Mouse (Mus musculus): ENCODE data around the gene Lmbr1l. TPM values are rescaled to one million over a fixed set of nuclear protein-coding genes. Genes with fewer than 3 reads are reported as not detected.
A peak's percentile ranks its signal among the peaks of the same experiment; 100 is the strongest.

The Lmbr1l gene
- total and polyA plus RNA-seq, 3 experiments: 23.4 to 30.4 (median 27.9) TPM

- Histone ChIP-seq H3K4me2 (ENCODE audit: insufficient read depth, low read depth, poor library complexity, severe bottlenecking) (peak overlapping the region; percentile 97), H3K27me3 (replicated peaks) (no peaks in the 10 kb centered on the region), H3K9me3 (replicated peaks; ENCODE audit: low read length) (no peaks in the 10 kb centered on the region), H3K27ac (ENCODE audit: insufficient read depth, low read depth) (no peak overlapping the region; the same call in 1 of the 2 replicates), H3K4me1 (ENCODE audit: control insufficient read depth in 1 of 2, insufficient read depth in 2 of 2) (peaks cover 6 to 36% of the 10 kb centered on the region in 2 experiments; a peak in 2 of 4 replicates), H3K9ac (ENCODE audit: insufficient read depth, low read depth) (peak overlapping the region; percentile 82), H3K36me3 (replicated peaks in 1 of 2; ENCODE audit: control insufficient read depth in 1 of 2, insufficient read depth in 1 of 2, low read length in 1 of 2) (peaks cover 13 to 21% of the 10 kb centered on the region in 2 experiments), H3K4me3 (replicated peaks in 1 of 3; ENCODE audit: low read depth in 2 of 3, low read length in 2 of 3, poor library complexity in 1 of 3) (peak overlapping the region; percentile 71 to 94 (median 86)), H3K79me2 (replicated peaks; ENCODE audit: control insufficient read depth, extremely low read depth, insufficient read depth, poor library complexity, severe bottlenecking) (peaks cover 64% of the 10 kb centered on the region)
- dilution Hi-C loops (cut with MboI; ENCODE audit: extremely low pct_ligation_motif_present, extremely low pct_unique_long_range_greater_than_20kb, low sequenced_read_pairs): no loop called here
- DNase-seq (ENCODE audit: extremely low read depth): no peak
- in situ Hi-C loops (cut with MboI; ENCODE audit: low pct_ligation_motif_present, low pct_unique_long_range_greater_than_20kb, low sequenced_read_pairs): no loop called here
- TF ChIP-seq ZMIZ1 (IDR thresholded peaks at IDR 0.05; ENCODE audit: low read depth, low read length): no peak
- 0 out of 2 replicates have a peak, but pooled peaks have one; percentile 23 for TF ChIP-seq UBTF (IDR thresholded peaks at IDR 0.05; ENCODE audit: low read depth, low read length)
- TF ChIP-seq POLR2A (IDR thresholded peaks at IDR 0.05; ENCODE audit: low read depth, low read length): 0 out of 2 replicates have a peak, but pooled peaks have one; percentile 14
- TF ChIP-seq MAZ (IDR thresholded peaks at IDR 0.05; ENCODE audit: low read depth, low read length): no peak
- TF ChIP-seq USF2 (conservative IDR thresholded peaks at IDR 0.05; ENCODE audit: low read depth, low read length): no peak
- TF ChIP-seq SIN3A (IDR thresholded peaks at IDR 0.05; ENCODE audit: low read length): peak; percentile 41
Measured at GRCm38 (mm10) chr15:98870179-98871069, 47.6 kb downstream of the Lmbr1l start.

- Histone ChIP-seq H3K4me2 (ENCODE audit: insufficient read depth, low read depth, poor library complexity, severe bottlenecking) (peak overlapping the region; percentile 97), H3K79me2 (replicated peaks; ENCODE audit: control insufficient read depth, extremely low read depth, insufficient read depth, poor library complexity, severe bottlenecking) (peaks cover 64% of the 10 kb centered on the region), H3K9ac (ENCODE audit: insufficient read depth, low read depth) (peak overlapping the region; percentile 82), H3K27me3 (replicated peaks) (no peaks in the 10 kb centered on the region), H3K36me3 (replicated peaks in 1 of 2; ENCODE audit: control insufficient read depth in 1 of 2, insufficient read depth in 1 of 2, low read length in 1 of 2) (peaks cover 22 to 30% of the 10 kb centered on the region in 2 experiments), H3K4me3 (replicated peaks in 1 of 3; ENCODE audit: low read depth in 2 of 3, low read length in 2 of 3, poor library complexity in 1 of 3) (peak overlapping the region; percentile 71 to 94 (median 86)), H3K4me1 (ENCODE audit: control insufficient read depth in 1 of 2, insufficient read depth in 2 of 2) (peaks cover 6 to 36% of the 10 kb centered on the region in 2 experiments; a peak in 2 of 4 replicates), H3K27ac (ENCODE audit: insufficient read depth, low read depth) (peak overlapping the region; percentile 9; the same call in 1 of the 2 replicates), H3K9me3 (replicated peaks; ENCODE audit: low read length) (no peaks in the 10 kb centered on the region)
- dilution Hi-C loops (cut with MboI; ENCODE audit: extremely low pct_ligation_motif_present, extremely low pct_unique_long_range_greater_than_20kb, low sequenced_read_pairs): no loop called here
- in situ Hi-C loops (cut with MboI; ENCODE audit: low pct_ligation_motif_present, low pct_unique_long_range_greater_than_20kb, low sequenced_read_pairs): loop anchor here (5.0 kb wide), 1 partner anchor 37 kb away; the partner anchor contains the start of gene Prkag1
- TF ChIP-seq UBTF (IDR thresholded peaks at IDR 0.05; ENCODE audit: low read depth, low read length) (no peak; the same call in 1 of the 2 replicates), SIN3A (IDR thresholded peaks at IDR 0.05; ENCODE audit: low read length) (peak; percentile 63), ELF1 (IDR thresholded peaks at IDR 0.05; ENCODE audit: low read depth, low read length) (peak; percentile 69), MXI1 (IDR thresholded peaks at IDR 0.05; ENCODE audit: low read depth, low read length) (peak; percentile 57), PAX5 (IDR thresholded peaks at IDR 0.05; ENCODE audit: low read length) (no peak), BHLHE40 (IDR thresholded peaks at IDR 0.05; ENCODE audit: low read depth, low read length) (no peak), CHD1 (IDR thresholded peaks at IDR 0.05; ENCODE audit: low read depth, low read length) (no peak), POLR2AphosphoS2 (IDR thresholded peaks at IDR 0.05; ENCODE audit: low read depth, low read length) (0 out of 2 replicates have a peak, but pooled peaks have one; percentile 41), MAFK (IDR thresholded peaks at IDR 0.05; ENCODE audit: insufficient replicate concordance, low read length) (no peak), MAZ (IDR thresholded peaks at IDR 0.05; ENCODE audit: low read depth, low read length) (no peak), EP300 (IDR thresholded peaks at IDR 0.05; ENCODE audit: low read length) (no peak), CHD2 (IDR thresholded peaks at IDR 0.05; ENCODE audit: low read length) (0 out of 2 replicates have a peak, but pooled peaks have one; percentile 23)
- DNase-seq (ENCODE audit: extremely low read depth): no peak
Measured at GRCm38 (mm10) chr15:98869342-98870178, 48.5 kb downstream of the Lmbr1l start.

Data from CH12.LX (cell line).